Mouse (Mus musculus) telencephalon, adult 2 months (tissue): Measurements from ENCODE around the gene Usp35.

ENCODE experiments used
- DNase-seq: peaks from one replicate; pipeline ENCODE4 v3.0.0-alpha.2; 2011; ENCODE audit warnings: low read depth, low spot score

Gene Usp35

GRCm38 (mm10) chr7:97313364-97313995, 18.3 kb downstream of the Usp35 start:
- DNase-seq, result no peak

GRCm38 (mm10) chr7:97312856-97313255, 19.0 kb downstream of the Usp35 start:
- no peak for DNase-seq

DNA sequence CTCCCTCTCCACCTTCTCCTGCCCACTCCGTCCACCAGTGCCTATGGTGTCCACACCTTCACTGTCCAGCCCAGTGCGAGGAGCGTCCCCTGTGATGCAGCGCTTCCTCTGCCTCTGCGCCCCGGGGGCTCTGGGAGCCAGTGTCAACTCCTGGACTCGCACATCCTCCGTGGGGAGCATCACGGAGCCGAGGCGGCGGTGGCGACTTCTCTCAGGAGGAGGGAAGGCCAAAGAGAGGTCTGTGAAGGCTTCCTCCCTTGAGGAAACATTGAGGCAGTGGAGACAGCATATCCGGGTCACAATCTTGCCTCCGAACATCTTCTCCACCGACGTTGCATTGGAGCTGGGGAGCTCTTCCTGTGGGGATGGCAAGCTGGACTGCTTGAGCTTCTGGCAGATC, 19.6 kb downstream of the Usp35 start:
- DNase-seq, result no peak

DNA sequence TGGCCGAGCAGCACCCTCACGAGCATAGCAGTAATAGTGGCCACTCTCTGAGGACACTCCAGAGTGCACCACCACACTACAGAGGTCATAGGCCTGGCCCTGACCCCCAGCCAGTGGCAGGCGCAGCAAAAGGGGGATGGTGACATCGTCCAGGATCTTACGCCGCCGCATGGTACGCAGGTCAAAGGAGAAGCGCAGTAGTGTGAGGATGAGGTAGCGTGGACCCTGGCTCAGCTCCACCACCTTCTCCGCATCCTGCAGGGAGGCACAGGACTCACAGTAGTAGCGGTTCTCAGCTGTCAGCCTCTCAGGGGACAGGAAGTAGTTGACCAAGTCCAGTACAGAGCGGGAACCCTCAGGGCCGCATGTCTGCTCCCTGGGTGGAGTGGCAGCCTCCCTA, 20.2 kb downstream of the Usp35 start:
- DNase-seq, result no peak

GRCm38 (mm10) chr7:97310341-97310635, 21.5 kb downstream of the Usp35 start:
- DNase-seq, result no peak

DNA sequence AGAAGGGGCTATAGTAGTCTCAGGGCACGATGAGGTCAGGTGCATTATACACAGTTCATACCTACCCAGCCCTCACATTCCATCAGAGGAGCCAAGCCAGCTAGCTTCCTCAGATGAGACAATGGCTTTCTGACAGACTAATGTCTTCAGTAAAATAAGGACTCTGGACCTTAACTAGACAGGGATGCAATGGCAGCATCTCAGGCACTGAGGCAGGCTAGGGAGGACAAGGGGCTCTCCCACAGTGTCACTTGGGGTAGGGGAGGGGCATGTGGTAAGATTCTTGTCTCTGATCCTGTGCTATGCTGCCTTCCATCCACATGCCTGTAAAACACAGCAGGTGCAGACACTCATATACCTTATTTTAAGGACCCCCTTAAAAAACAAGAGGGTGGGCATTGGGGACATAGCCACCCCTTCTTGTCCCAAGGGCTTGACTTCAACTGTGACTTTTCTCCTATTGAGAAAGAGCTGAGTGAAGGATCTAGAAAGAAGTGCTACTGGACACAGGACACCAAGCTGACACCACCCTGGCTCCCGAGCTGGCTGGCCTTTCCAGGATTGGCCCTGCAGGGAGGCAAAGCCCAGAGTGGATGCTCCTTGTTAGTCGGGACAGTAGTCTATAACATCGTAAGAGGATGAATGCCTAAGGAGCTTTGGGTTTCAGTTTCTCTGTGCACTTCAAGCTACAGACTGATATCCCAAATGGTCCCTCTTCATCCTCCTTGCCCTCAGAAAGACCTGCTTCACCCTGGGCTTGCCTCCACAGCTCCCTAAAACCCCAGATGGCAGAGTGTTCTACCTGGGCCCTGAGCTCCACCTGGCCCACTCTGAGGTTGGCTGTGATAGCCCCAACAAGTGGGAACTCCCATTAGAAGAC, 22.1 kb downstream of the Usp35 start:
- DNase-seq, result no peak

DNA sequence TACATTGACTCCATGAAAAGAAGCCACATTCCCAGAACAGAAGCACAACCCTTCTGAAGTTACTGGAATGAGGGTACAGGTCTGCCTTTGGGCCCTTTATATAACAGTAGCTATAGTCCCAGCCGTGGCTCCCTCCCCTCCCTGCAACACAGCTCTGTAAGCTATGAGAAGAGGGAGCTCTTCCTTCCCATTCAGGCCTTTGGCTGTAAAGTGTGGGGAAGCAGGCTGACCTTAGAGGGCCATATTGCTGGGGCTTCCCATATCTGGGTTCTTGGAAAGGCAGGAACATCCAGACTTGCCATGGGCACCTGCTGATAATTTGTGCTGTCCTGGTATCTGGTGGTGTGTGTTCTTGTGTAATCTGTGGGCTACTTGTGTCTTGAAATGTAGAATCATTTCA, 24.3 kb downstream of the Usp35 start:
- DNase-seq, result no peak

- no peak for DNase-seq
Measured at GRCm38 (mm10) chr7:97306813-97307212, 25.0 kb downstream of the Usp35 start.

- DNase-seq, result no peak
Measured at GRCm38 (mm10) chr7:97305206-97305605, 26.6 kb downstream of the Usp35 start.

- no peak for DNase-seq
Measured at GRCm38 (mm10) chr7:97304471-97304870, 27.3 kb downstream of the Usp35 start.

- no peak for DNase-seq
Measured at GRCm38 (mm10) chr7:97303614-97304013, 28.2 kb downstream of the Usp35 start.

DNA sequence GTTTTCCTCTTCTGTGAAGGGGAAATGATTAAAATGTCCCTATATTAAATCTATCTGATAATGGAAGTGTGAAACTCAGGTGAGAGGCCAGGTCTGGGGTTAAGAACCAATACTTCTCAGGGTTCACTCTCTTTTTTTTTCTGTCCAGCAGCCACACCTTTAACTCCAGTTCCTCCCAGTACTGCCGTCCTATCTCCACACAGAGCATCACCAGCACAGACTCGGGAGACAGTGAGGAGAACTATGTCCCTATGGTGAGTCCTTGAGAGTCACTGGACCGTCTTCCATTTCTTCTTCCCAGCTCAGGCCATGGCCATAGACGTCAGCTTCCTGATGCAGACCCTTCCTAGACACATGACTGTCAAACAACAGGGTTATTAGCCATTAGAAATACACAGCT, 28.9 kb downstream of the Usp35 start:
- no peak for DNase-seq

DNA sequence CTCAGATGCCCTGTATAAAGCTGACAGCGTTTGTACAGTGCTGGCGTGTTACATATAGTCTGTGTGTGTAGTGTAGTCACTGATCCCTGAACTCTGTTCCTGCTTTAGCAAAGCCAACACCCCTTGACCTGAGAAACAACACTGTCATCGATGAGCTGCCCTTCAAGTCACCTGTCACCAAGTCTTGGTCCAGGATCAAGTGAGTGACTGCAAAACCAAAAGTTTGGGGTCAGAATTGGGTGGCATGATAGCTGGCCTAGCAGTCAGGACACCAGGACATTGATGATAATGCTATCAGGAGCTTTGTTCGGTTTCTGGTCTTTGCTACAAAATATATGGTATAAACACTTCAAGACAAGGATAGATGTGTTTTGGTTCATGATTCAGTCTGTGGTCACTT, 29.6 kb downstream of the Usp35 start:
- DNase-seq, result no peak

GRCm38 (mm10) chr7:97301321-97301720, 30.5 kb downstream of the Usp35 start:
- DNase-seq, result no peak

GRCm38 (mm10) chr7:97300914-97301313, 30.9 kb downstream of the Usp35 start:
- DNase-seq, result no peak

GRCm38 (mm10) chr7:97298943-97299342, 32.9 kb downstream of the Usp35 start:
- DNase-seq, result no peak

DNA sequence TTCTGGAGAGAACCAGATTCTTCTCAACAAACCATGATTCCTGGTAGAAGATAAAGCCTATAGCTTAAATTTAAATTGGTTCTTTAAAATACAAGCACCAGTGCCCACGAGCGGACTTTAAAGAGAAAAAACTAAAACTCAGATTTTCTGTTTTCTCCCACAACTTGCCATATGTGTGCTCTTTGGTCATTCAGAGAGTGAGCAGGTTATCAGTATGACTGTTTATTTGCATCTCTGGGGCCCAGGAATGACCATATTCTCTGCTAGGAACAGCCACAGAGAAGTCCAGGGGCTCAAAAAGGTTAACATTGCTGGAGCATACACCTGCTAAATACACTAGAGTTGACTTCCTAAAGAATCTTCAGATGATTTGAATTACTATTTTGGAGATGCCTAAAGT, 33.5 kb downstream of the Usp35 start:
- no peak for DNase-seq

- peak; percentile 31 for DNase-seq
Measured at GRCm38 (mm10) chr7:97297466-97297865, 34.4 kb downstream of the Usp35 start.

DNA sequence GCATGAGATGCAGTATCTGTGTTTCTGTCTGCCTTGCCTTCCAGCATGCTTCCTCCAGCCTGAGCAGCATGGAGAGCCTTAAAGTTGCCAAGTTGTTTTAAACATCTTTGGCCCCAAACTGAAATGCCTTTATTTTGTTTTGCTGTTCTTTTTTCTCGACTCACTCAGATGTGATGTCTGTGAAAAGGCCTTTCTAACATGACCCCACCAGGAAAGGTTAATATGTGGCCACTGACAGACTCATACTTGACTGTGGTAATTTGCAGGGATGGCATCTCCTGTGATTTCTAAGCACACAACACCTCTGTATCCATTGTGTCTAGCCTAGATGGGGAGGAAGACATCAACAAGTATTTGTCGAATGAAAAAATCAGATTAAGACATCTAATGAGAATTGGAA, 34.8 kb downstream of the Usp35 start:
- no peak for DNase-seq

DNA sequence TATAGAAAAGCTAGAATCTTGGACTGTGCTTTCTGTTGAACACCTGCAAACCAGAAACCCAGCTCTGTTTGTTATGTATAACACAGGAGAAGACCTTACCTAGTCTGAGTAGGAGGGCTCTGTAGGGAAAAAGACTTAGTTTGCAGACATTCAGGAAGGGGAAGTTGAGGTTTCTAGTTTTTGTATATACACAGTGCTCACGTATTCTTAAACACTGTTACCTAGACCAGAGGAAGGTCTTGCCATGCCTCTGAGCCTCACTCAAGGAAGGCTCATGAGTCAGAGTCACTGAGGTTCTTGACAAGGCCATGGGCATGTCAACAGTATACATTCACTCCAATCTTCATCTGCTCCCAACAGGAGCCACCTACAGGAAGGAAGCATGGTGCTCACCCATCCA, 60.8 kb downstream of the Usp35 start:
- no peak for DNase-seq

- DNase-seq, result no peak
Measured at GRCm38 (mm10) chr7:97270367-97270766, 61.5 kb downstream of the Usp35 start.

- no peak for DNase-seq
Measured at GRCm38 (mm10) chr7:97262541-97262940, 69.3 kb downstream of the Usp35 start.
